Comparison of ENCODE assay signal across 8 mouse cellular contexts in genomic region chr2:33558233-33558632, GRCm38 (mm10).
A peak's percentile ranks its signal among the peaks of the same experiment; 100 is the strongest.
DNase-seq lines count a peak whose midpoint lies in the region; ATAC-seq and TF ChIP-seq lines count a peak whose summit lies in the region.

No protein-coding gene starts in this region.

- no peaks in the 10 kb centered on the region for H3K4me1 ChIP-seq in liver, embryonic 11.5 days (replicated peaks; ENCODE audit: control insufficient read depth, insufficient read depth, low read length)
- H3K4me1 ChIP-seq in embryonic facial prominence, embryonic 14.5 days (ENCODE audit: control insufficient read depth, insufficient read depth, low read length) = peaks cover 10% of the 10 kb centered on the region
- peaks cover 34% of the 10 kb centered on the region for H3K4me1 ChIP-seq in hindbrain, embryonic 13.5 days (replicated peaks)
- no peaks in the 10 kb centered on the region for H3K4me1 ChIP-seq in testis, adult 2 months (ENCODE audit: control insufficient read depth, insufficient read depth, low read length)

- intact Hi-C loops in left cerebral cortex, postnatal 14 days (cut with DNase I) = loop anchor here (1.0 to 2.0 kb wide), 2 partner anchors 71 to 85 kb away; no protein-coding TSS in a partner anchor

- TF ChIP-seq POLR2A in testis, adult 2 months (IDR thresholded peaks at IDR 0.05; ENCODE audit: control insufficient read depth, low read depth, low read length) = no peak

- no peak for ATAC-seq in liver, embryonic 11.5 days (replicated peaks; ENCODE audit: low FRiP score)
- ATAC-seq in embryonic facial prominence, embryonic 14.5 days (ENCODE audit: low read depth) = no peak
- 0 out of 2 replicates have a peak, but pooled peaks have one; percentile 29 for ATAC-seq in hindbrain, embryonic 13.5 days (ENCODE audit: low FRiP score)
- ATAC-seq in monocyte, adult 5-6 weeks (replicated peaks; ENCODE audit: insufficient number of reproducible peaks, low FRiP score, low TSS enrichment, poor library complexity, severe bottlenecking) = peak; percentile 48; the same call in 1 of the 2 replicates

- TF ChIP-seq CTCF in testis, adult 2 months (IDR thresholded peaks at IDR 0.05; ENCODE audit: control insufficient read depth, insufficient read depth, insufficient replicate concordance, low read depth, low read length) = peak; percentile 92

- no peaks in the 10 kb centered on the region for H3K9me3 ChIP-seq in liver, embryonic 11.5 days (ENCODE audit: control insufficient read depth, low read length)
- H3K9me3 ChIP-seq in embryonic facial prominence, embryonic 14.5 days (ENCODE audit: control insufficient read depth, low read length) = no peaks in the 10 kb centered on the region
- H3K9me3 ChIP-seq in hindbrain, embryonic 13.5 days = no peaks in the 10 kb centered on the region

- H3K27me3 ChIP-seq in liver, embryonic 11.5 days (replicated peaks; ENCODE audit: control insufficient read depth, insufficient read depth, low read length) = no peaks in the 10 kb centered on the region; the same call in 1 of the 2 replicates
- H3K27me3 ChIP-seq in embryonic facial prominence, embryonic 14.5 days (replicated peaks; ENCODE audit: control insufficient read depth, insufficient read depth, low read length) = no peaks in the 10 kb centered on the region
- H3K27me3 ChIP-seq in hindbrain, embryonic 13.5 days = peaks cover 48% of the 10 kb centered on the region
- H3K27me3 ChIP-seq in testis, adult 2 months (ENCODE audit: control insufficient read depth, insufficient read depth, low read length) = no peaks in the 10 kb centered on the region

- no peak overlapping the region for H3K4me2 ChIP-seq in liver, embryonic 11.5 days
- no peak overlapping the region for H3K4me2 ChIP-seq in embryonic facial prominence, embryonic 14.5 days (ENCODE audit: low read depth, low read length)
- H3K4me2 ChIP-seq in hindbrain, embryonic 13.5 days = no peak overlapping the region

- no peak overlapping the region for H3K4me3 ChIP-seq in liver, embryonic 11.5 days (ENCODE audit: low read depth, low read length)
- H3K4me3 ChIP-seq in embryonic facial prominence, embryonic 14.5 days (ENCODE audit: low read depth, low read length) = no peak overlapping the region
- H3K4me3 ChIP-seq in hindbrain, embryonic 13.5 days = no peak overlapping the region
- H3K4me3 ChIP-seq in testis, adult 2 months (ENCODE audit: control insufficient read depth, low read depth, low read length) = no peak overlapping the region

- H3K9ac ChIP-seq in liver, embryonic 11.5 days (ENCODE audit: low read depth, low read length) = no peak overlapping the region
- no peak overlapping the region for H3K9ac ChIP-seq in embryonic facial prominence, embryonic 14.5 days (ENCODE audit: low read depth, low read length)
- no peak overlapping the region for H3K9ac ChIP-seq in hindbrain, embryonic 13.5 days

- WGBS in liver, embryonic 11.5 days = 4% methylated on average over 6 of the region's 6 CpGs
- 9% methylated on average over 6 of the region's 6 CpGs for WGBS in embryonic facial prominence, embryonic 14.5 days
- WGBS in hindbrain, embryonic 13.5 days = 13% methylated on average over 6 of the region's 6 CpGs

- H3K36me3 ChIP-seq in liver, embryonic 11.5 days (ENCODE audit: control insufficient read depth, insufficient read depth, low read length) = no peaks in the 10 kb centered on the region
- H3K36me3 ChIP-seq in embryonic facial prominence, embryonic 14.5 days (ENCODE audit: control insufficient read depth, insufficient read depth, low read length) = no peaks in the 10 kb centered on the region
- H3K36me3 ChIP-seq in hindbrain, embryonic 13.5 days = no peaks in the 10 kb centered on the region
- H3K36me3 ChIP-seq in testis, adult 2 months (ENCODE audit: control insufficient read depth, insufficient read depth, low read length) = no peaks in the 10 kb centered on the region

- H3K27ac ChIP-seq in liver, embryonic 11.5 days (ENCODE audit: low read depth, low read length) = no peak overlapping the region
- no peak overlapping the region for H3K27ac ChIP-seq in embryonic facial prominence, embryonic 14.5 days (replicated peaks; ENCODE audit: low read depth, low read length)
- H3K27ac ChIP-seq in hindbrain, embryonic 13.5 days = no peak overlapping the region
- no peak overlapping the region for H3K27ac ChIP-seq in testis, adult 2 months (ENCODE audit: control insufficient read depth, insufficient read depth, low read depth, low read length)

- peak; percentile 65 for DNase-seq in liver
- DNase-seq in liver, embryonic 11.5 days (ENCODE audit: low spot score) = no peak
- DNase-seq in adrenal gland, postnatal 4 days (ENCODE audit: low spot score in 2 of 2) = peak; percentile 42 to 53
- peak; percentile 61 for DNase-seq in embryonic facial prominence, embryonic 14.5 days (ENCODE audit: low spot score)
- peak; percentile 79 to 86 for DNase-seq in left cerebral cortex, postnatal 14 days (ENCODE audit: low spot score in 2 of 2)

Comparison
In these comparisons a context has a peak if more than half of its experiments do, and no peak if none do; other contexts are left out.
1. ATAC-seq: peak in hindbrain, embryonic 13.5 days (single experiment) and monocyte, adult 5-6 weeks (single experiment); none in liver, embryonic 11.5 days (single experiment) and embryonic facial prominence, embryonic 14.5 days (single experiment).